In genomic region chr11:91065365-91065764, GRCm38 (mm10) we compare ENCODE assay signal across 20 mouse cellular contexts.
DNase-seq lines count a peak whose midpoint lies in the region; ATAC-seq and TF ChIP-seq lines count a peak whose summit lies in the region.
"Had no signal": no experiment of that assay in that cellular context is flagged by ENCODE, and none has a peak within 500 bp of the region (broad histone marks: within the 10 kb centered on the region; RNA-seq: fewer than 3 reads in every experiment).

No protein-coding gene starts in this region.

- H3K27ac ChIP-seq in lung, embryonic 15.5 days = 0 out of 2 replicates have a peak overlapping the region, but pooled peaks have one; percentile 29
- H3K27ac ChIP-seq in stomach, embryonic 16.5 days (ENCODE audit: low read length) = no peak overlapping the region
- H3K27ac ChIP-seq in stomach, postnatal 0 days (replicated peaks) = no peak overlapping the region
- peak overlapping the region; percentile 99 for H3K27ac ChIP-seq in embryonic fibroblast, embryonic 13.5 days (ENCODE audit: insufficient read depth, low read length)
- no peak overlapping the region for H3K27ac ChIP-seq in cerebellum, adult 2 months (ENCODE audit: insufficient read depth, low read length)
- H3K27ac ChIP-seq: embryonic facial prominence, embryonic 12.5 days; forebrain, embryonic 13.5 days; gastrocnemius, adult 2 months; hindbrain, embryonic 10.5 days; hindbrain, embryonic 14.5 days had no signal

- no peak for TF ChIP-seq POLR2A in embryonic fibroblast, embryonic 13.5 days (IDR thresholded peaks at IDR 0.05; ENCODE audit: low read depth, low read length)
- no peak for TF ChIP-seq POLR2A in myocyte (IDR thresholded peaks at IDR 0.05; ENCODE audit: insufficient read length, low read depth)
- no peak for TF ChIP-seq POLR2A in cerebellum, adult 2 months (IDR thresholded peaks at IDR 0.05; ENCODE audit: borderline replicate concordance, insufficient read depth, low read length)

- no peak for DNase-seq in lung, postnatal 25 days (ENCODE audit: low spot score)
- no peak for DNase-seq in stomach, postnatal 0 days (ENCODE audit: low spot score)
- DNase-seq in cerebellum, adult 2 months = no peak
- DNase-seq in urinary bladder, postnatal 36 days (ENCODE audit: low spot score in 2 of 2) = no peak
- DNase-seq: adrenal gland, adult 2 months; adrenal gland, postnatal 25 days; cerebellum, adult 18-20 months; cerebellum, postnatal 10 days; forebrain, postnatal 0 days; gastrocnemius, adult 2 months; gastrocnemius, postnatal 25 days had no signal

- no peaks in the 10 kb centered on the region for H3K9me3 ChIP-seq in lung, embryonic 15.5 days
- no peaks in the 10 kb centered on the region for H3K9me3 ChIP-seq in stomach, embryonic 16.5 days (replicated peaks; ENCODE audit: control insufficient read depth, low read length)
- H3K9me3 ChIP-seq in stomach, postnatal 0 days (ENCODE audit: control insufficient read depth, low read length) = no peaks in the 10 kb centered on the region
- H3K9me3 ChIP-seq: embryonic facial prominence, embryonic 12.5 days; forebrain, embryonic 13.5 days; heart, embryonic 12.5 days; hindbrain, embryonic 10.5 days had no signal

- H3K4me2 ChIP-seq in lung, embryonic 15.5 days = 0 out of 2 replicates have a peak overlapping the region, but pooled peaks have one; percentile 3
- H3K4me2 ChIP-seq in stomach, embryonic 16.5 days (ENCODE audit: low read depth, low read length) = no peak overlapping the region
- H3K4me2 ChIP-seq in stomach, postnatal 0 days (replicated peaks; ENCODE audit: low read depth) = no peak overlapping the region
- H3K4me2 ChIP-seq in myocyte (ENCODE audit: low read depth) = peak overlapping the region; percentile 66
- H3K4me2 ChIP-seq: embryonic facial prominence, embryonic 12.5 days; forebrain, embryonic 13.5 days; heart, embryonic 12.5 days; hindbrain, embryonic 14.5 days had no signal

- peaks cover 10% of the 10 kb centered on the region for H3K4me1 ChIP-seq in lung, embryonic 15.5 days
- no peaks in the 10 kb centered on the region for H3K4me1 ChIP-seq in stomach, embryonic 16.5 days (ENCODE audit: control insufficient read depth, insufficient read depth, low read length)
- H3K4me1 ChIP-seq in stomach, postnatal 0 days (replicated peaks; ENCODE audit: control insufficient read depth, insufficient read depth) = no peaks in the 10 kb centered on the region
- H3K4me1 ChIP-seq in embryonic fibroblast, embryonic 13.5 days (ENCODE audit: control insufficient read depth, insufficient read depth, low read length) = peaks cover 7% of the 10 kb centered on the region
- H3K4me1 ChIP-seq in cerebellum, adult 2 months (ENCODE audit: control insufficient read depth, insufficient read depth, low read length) = no peaks in the 10 kb centered on the region
- H3K4me1 ChIP-seq: embryonic facial prominence, embryonic 12.5 days; forebrain, embryonic 13.5 days; heart, embryonic 12.5 days; hindbrain, embryonic 10.5 days had no signal

- WGBS in lung, embryonic 15.5 days = 16% methylated on average over 6 of the region's 6 CpGs
- 30% methylated on average over 6 of the region's 6 CpGs for WGBS in stomach, embryonic 16.5 days
- 21% methylated on average over 6 of the region's 6 CpGs for WGBS in stomach, postnatal 0 days
- 88% methylated on average over 6 of the region's 6 CpGs for WGBS in cerebellum, adult 2 months

- no peaks in the 10 kb centered on the region for H3K79me2 ChIP-seq in myocyte (ENCODE audit: control insufficient read depth, insufficient read depth)

- H3K9ac ChIP-seq in lung, embryonic 15.5 days = no peak overlapping the region
- H3K9ac ChIP-seq in stomach, embryonic 16.5 days (ENCODE audit: low read length) = no peak overlapping the region
- H3K9ac ChIP-seq in stomach, postnatal 0 days (ENCODE audit: low read length) = no peak overlapping the region
- H3K9ac ChIP-seq: embryonic facial prominence, embryonic 12.5 days; forebrain, embryonic 13.5 days; forebrain, postnatal 0 days; heart, embryonic 12.5 days; hindbrain, embryonic 14.5 days had no signal

- ATAC-seq in lung, embryonic 15.5 days (ENCODE audit: borderline replicate concordance, extremely low read depth, low FRiP score, low TSS enrichment) = peak; percentile 84; the same call in 1 of the 2 replicates
- ATAC-seq in stomach, embryonic 16.5 days (ENCODE audit: insufficient read depth, low FRiP score) = peak; percentile 44; the same call in 1 of the 2 replicates
- ATAC-seq in stomach, postnatal 0 days (ENCODE audit: low FRiP score, low TSS enrichment) = no peak
- ATAC-seq: forebrain, embryonic 13.5 days; forebrain, postnatal 0 days had no signal

- no peak overlapping the region for H3ac ChIP-seq in myocyte (ENCODE audit: control insufficient read depth, insufficient read length)

- no peak overlapping the region for H3K4me3 ChIP-seq in lung, embryonic 15.5 days
- H3K4me3 ChIP-seq in stomach, embryonic 16.5 days (replicated peaks; ENCODE audit: low read length) = no peak overlapping the region
- H3K4me3 ChIP-seq in stomach, postnatal 0 days (ENCODE audit: low read depth, low read length) = no peak overlapping the region
- H3K4me3 ChIP-seq in embryonic fibroblast, embryonic 13.5 days (ENCODE audit: insufficient read depth, low read length) = no peak overlapping the region
- H3K4me3 ChIP-seq in myocyte = no peak overlapping the region
- no peak overlapping the region for H3K4me3 ChIP-seq in cerebellum, adult 2 months (replicated peaks; ENCODE audit: insufficient read depth, low read depth, low read length)
- H3K4me3 ChIP-seq: embryonic facial prominence, embryonic 12.5 days; forebrain, embryonic 13.5 days; gastrocnemius, adult 2 months; heart, embryonic 12.5 days; hindbrain, embryonic 10.5 days had no signal

- TF ChIP-seq EP300 in stomach, postnatal 0 days (optimal IDR thresholded peaks at IDR 0.05) = no peak

- TF ChIP-seq CTCF in stomach, postnatal 0 days (IDR thresholded peaks at IDR 0.05; ENCODE audit: low read depth) = no peak
- TF ChIP-seq CTCF in embryonic fibroblast, embryonic 13.5 days (IDR thresholded peaks at IDR 0.05; ENCODE audit: borderline replicate concordance, insufficient read depth, low read length) = no peak
- TF ChIP-seq CTCF in cerebellum, adult 2 months (IDR thresholded peaks at IDR 0.05; ENCODE audit: borderline replicate concordance, insufficient read depth, low read depth, low read length) = no peak

- no peaks in the 10 kb centered on the region for H3K36me3 ChIP-seq in lung, embryonic 15.5 days
- H3K36me3 ChIP-seq in stomach, embryonic 16.5 days (ENCODE audit: control insufficient read depth, insufficient read depth, low read length) = no peaks in the 10 kb centered on the region
- no peaks in the 10 kb centered on the region for H3K36me3 ChIP-seq in stomach, postnatal 0 days (ENCODE audit: control insufficient read depth, insufficient read depth, low read length)
- H3K36me3 ChIP-seq in myocyte (ENCODE audit: control insufficient read depth, insufficient read depth) = no peaks in the 10 kb centered on the region
- H3K36me3 ChIP-seq: embryonic facial prominence, embryonic 12.5 days; heart, embryonic 12.5 days; hindbrain, embryonic 10.5 days had no signal

- no peaks in the 10 kb centered on the region for H3K27me3 ChIP-seq in lung, embryonic 15.5 days
- no peaks in the 10 kb centered on the region for H3K27me3 ChIP-seq in stomach, embryonic 16.5 days (ENCODE audit: control insufficient read depth, insufficient read depth, low read length)
- no peaks in the 10 kb centered on the region for H3K27me3 ChIP-seq in stomach, postnatal 0 days (ENCODE audit: control insufficient read depth, insufficient read depth, low read length)
- H3K27me3 ChIP-seq in myocyte (ENCODE audit: control insufficient read depth, insufficient read depth, insufficient read length) = no peaks in the 10 kb centered on the region
- no peaks in the 10 kb centered on the region for H3K27me3 ChIP-seq in cerebellum, adult 2 months (ENCODE audit: control insufficient read depth, insufficient read depth, low read length)
- H3K27me3 ChIP-seq: embryonic facial prominence, embryonic 12.5 days; forebrain, embryonic 13.5 days; heart, embryonic 12.5 days had no signal

TF ChIP-seq in myocyte, 11 proteins besides CTCF, POLR2A, EP300 and RAD21:
- no peak for TF ChIP-seq MYOD1 (IDR thresholded peaks at IDR 0.05; ENCODE audit: control insufficient read depth in 1 of 3, insufficient read length in 2 of 3, low read depth in 2 of 3)
- no peak for TF ChIP-seq MAX (IDR thresholded peaks at IDR 0.05; ENCODE audit: low read depth)
- no peak for TF ChIP-seq MYOG (IDR thresholded peaks at IDR 0.05; ENCODE audit: control insufficient read depth in 1 of 3, insufficient read depth in 1 of 3, insufficient read length in 2 of 3, low read depth in 2 of 3)
- no peak for TF ChIP-seq E2F4 (IDR thresholded peaks at IDR 0.05; ENCODE audit: insufficient read depth)
- TF ChIP-seq TCF3 (IDR thresholded peaks at IDR 0.05; ENCODE audit: insufficient read length, low read depth) = no peak
- TF ChIP-seq USF1 (IDR thresholded peaks at IDR 0.05; ENCODE audit: low read depth) = no peak
- TF ChIP-seq CEBPB (IDR thresholded peaks at IDR 0.05; ENCODE audit: insufficient read depth, poor library complexity, severe bottlenecking) = no peak
- TF ChIP-seq POLR2AphosphoS2 (IDR thresholded peaks at IDR 0.05; ENCODE audit: insufficient read length, low read depth) = no peak
- TF ChIP-seq SRF (IDR thresholded peaks at IDR 0.05; ENCODE audit: control insufficient read depth, insufficient read length, low read depth) = no peak
- TF ChIP-seq TCF12 (IDR thresholded peaks at IDR 0.05; ENCODE audit: insufficient read depth, poor library complexity, severe bottlenecking) = no peak
- no peak for TF ChIP-seq REST (IDR thresholded peaks at IDR 0.05; ENCODE audit: insufficient read depth, insufficient read length)

Comparison
In these comparisons a context has a peak if more than half of its experiments do, and no peak if none do; other contexts are left out.
1. H3K27ac ChIP-seq: peak in lung, embryonic 15.5 days (single experiment) and embryonic fibroblast, embryonic 13.5 days (single experiment); none in stomach, embryonic 16.5 days (single experiment), stomach, postnatal 0 days (single experiment) and cerebellum, adult 2 months (single experiment).
2. H3K4me2 ChIP-seq: peak in lung, embryonic 15.5 days (single experiment) and myocyte (single experiment); none in stomach, embryonic 16.5 days (single experiment) and stomach, postnatal 0 days (single experiment).